Mouse (Mus musculus) C2C12 (cell line): Measurements from ENCODE around the gene Mag. TPM values are rescaled to one million over a fixed set of nuclear protein-coding genes. Genes with fewer than 3 reads are reported as not detected.

ENCODE experiments used
- H3K27me3 ChIP-seq: one replicate; pipeline ENCODE4 v1.6.1; 2011; ENCODE audit not compliant: control insufficient read depth, insufficient read depth, insufficient read length
- H3K36me3 ChIP-seq: one replicate; pipeline ENCODE4 v1.6.1; 2011; ENCODE audit not compliant: control insufficient read depth, insufficient read depth
- H3K4me3 ChIP-seq: one replicate; pipeline ENCODE4 v1.5.1; 2011; ENCODE audit warnings: mild to moderate bottlenecking, control low read depth; ENCODE audit not compliant: poor library complexity, insufficient read depth, severe bottlenecking
- H3K79me2 ChIP-seq: one replicate; pipeline ENCODE4 v1.6.1; 2011; ENCODE audit not compliant: control insufficient read depth, insufficient read depth
- H3K79me3 ChIP-seq: one replicate; pipeline ENCODE4 v1.6.1; 2011; ENCODE audit warnings: low read depth, control low read depth
- H3ac ChIP-seq: one replicate; pipeline ENCODE3; 2011; ENCODE audit warnings: low read depth; ENCODE audit not compliant: control insufficient read depth, insufficient read length
- CEBPB ChIP-seq: IDR thresholded peaks from one replicate; pipeline ENCODE4 v1.6.1; 2011; ENCODE audit warnings: low read depth, mild to moderate bottlenecking, control low read depth, moderate library complexity
- CTCF ChIP-seq: IDR thresholded peaks from one replicate; pipeline ENCODE4 v1.5.1; 2011; ENCODE audit not compliant: control insufficient read depth, insufficient read depth, insufficient read length
- FOSL1 ChIP-seq: IDR thresholded peaks from one replicate; pipeline ENCODE4 v1.8.0; 2011; ENCODE audit warnings: mild to moderate bottlenecking, low read length; ENCODE audit not compliant: poor library complexity, insufficient read depth, severe bottlenecking
- MAX ChIP-seq: IDR thresholded peaks from one replicate; pipeline ENCODE4 v1.6.1; 2011; ENCODE audit warnings: mild to moderate bottlenecking, control low read depth
- MYOD1 ChIP-seq: IDR thresholded peaks from one replicate; pipeline ENCODE4 v1.6.1; 2011; ENCODE audit warnings: low read depth; ENCODE audit not compliant: control insufficient read depth, insufficient read length
- MYOG ChIP-seq: IDR thresholded peaks from one replicate; pipeline ENCODE4 v1.6.1; 2011; ENCODE audit not compliant: control insufficient read depth, insufficient read length; ENCODE audit errors: extremely low read depth
- USF1 ChIP-seq: IDR thresholded peaks from one replicate; pipeline ENCODE4 v1.6.1; 2011; ENCODE audit warnings: low read depth, mild to moderate bottlenecking, control low read depth, moderate library complexity
- polyA plus RNA-seq: library from polyadenylated mRNA; unstranded; fragments of >200 nt; fragmentation: generic; extraction: Trizol; gene quantifications from one replicate; pipeline ENCODE4 v1.2.1, GENCODE M21; 2012; ENCODE audit warnings: missing spikeins

Gene Mag
- polyA plus RNA-seq, 1 experiment, result 0.05 TPM

- TF ChIP-seq FOSL1 (no peak), MYOD1 (no peak), CEBPB (no peak), USF1 (no peak), MAX (no peak), MYOG (no peak), CTCF (no peak)
These were observed 5.5 kb upstream of the Mag start for GRCm38 (mm10) chr7:30920217-30920616.

GRCm38 (mm10) chr7:30917219-30917618 is 2.5 kb upstream of the Mag start:
- no peak for TF ChIP-seq CEBPB
- no peak for TF ChIP-seq FOSL1
- no peak for TF ChIP-seq MAX
- TF ChIP-seq USF1, result no peak
- H3K27me3 ChIP-seq, result peaks cover 29% of the 10 kb centered on the region
- H3K36me3 ChIP-seq, result no peaks in the 10 kb centered on the region
- H3K79me3 ChIP-seq, result no peaks in the 10 kb centered on the region
- H3K79me2 ChIP-seq, result no peaks in the 10 kb centered on the region
- no peak overlapping the region for H3K4me3 ChIP-seq
- no peak overlapping the region for H3ac ChIP-seq

More at GRCm38 (mm10) chr7:30920217-30920616, 5.5 kb upstream of the Mag start:
- Histone ChIP-seq H3K27me3 (peaks cover 11% of the 10 kb centered on the region), H3K79me2 (no peaks in the 10 kb centered on the region), H3K79me3 (no peaks in the 10 kb centered on the region), H3K36me3 (no peaks in the 10 kb centered on the region), H3K4me3 (no peak overlapping the region), H3ac (no peak overlapping the region)

GRCm38 (mm10) chr7:30916713-30917112 is 2.0 kb upstream of the Mag start:
- Histone ChIP-seq H3K36me3 (no peaks in the 10 kb centered on the region), H3K4me3 (no peak overlapping the region), H3K27me3 (peaks cover 29% of the 10 kb centered on the region), H3K79me2 (no peaks in the 10 kb centered on the region), H3K79me3 (no peaks in the 10 kb centered on the region), H3ac (no peak overlapping the region)
- TF ChIP-seq MYOG, result no peak
- no peak for TF ChIP-seq CTCF
- TF ChIP-seq MAX, result no peak

GRCm38 (mm10) chr7:30909773-30910172 is 4.9 kb downstream of the Mag start:
- Histone ChIP-seq H3ac (no peak overlapping the region), H3K36me3 (no peaks in the 10 kb centered on the region), H3K79me2 (no peaks in the 10 kb centered on the region), H3K79me3 (no peaks in the 10 kb centered on the region), H3K27me3 (peaks cover 38% of the 10 kb centered on the region), H3K4me3 (no peak overlapping the region)
- no peak for TF ChIP-seq MYOG
- no peak for TF ChIP-seq USF1
- TF ChIP-seq FOSL1, result no peak

GRCm38 (mm10) chr7:30908992-30909431 is 5.7 kb downstream of the Mag start:
- H3K4me3 ChIP-seq, result no peak overlapping the region
- TF ChIP-seq MYOG (no peak), FOSL1 (no peak), MYOD1 (no peak), CEBPB (no peak), CTCF (no peak), USF1 (no peak), MAX (no peak)
- H3K79me3 ChIP-seq, result no peaks in the 10 kb centered on the region
- peaks cover 35% of the 10 kb centered on the region for H3K27me3 ChIP-seq
- no peaks in the 10 kb centered on the region for H3K36me3 ChIP-seq
- no peak overlapping the region for H3ac ChIP-seq
- no peaks in the 10 kb centered on the region for H3K79me2 ChIP-seq

- TF ChIP-seq USF1 (no peak), FOSL1 (no peak), MYOG (no peak), CEBPB (no peak), MYOD1 (no peak), MAX (no peak), CTCF (no peak)
- no peaks in the 10 kb centered on the region for H3K79me2 ChIP-seq
- H3K36me3 ChIP-seq, result no peaks in the 10 kb centered on the region
- no peak overlapping the region for H3ac ChIP-seq
- peaks cover 32% of the 10 kb centered on the region for H3K27me3 ChIP-seq
- no peak overlapping the region for H3K4me3 ChIP-seq
- no peaks in the 10 kb centered on the region for H3K79me3 ChIP-seq
These were observed 6.2 kb downstream of the Mag start for GRCm38 (mm10) chr7:30908277-30908991.
